Mouse (Mus musculus) telencephalon, adult 2 months (tissue): ENCODE results near the gene Cnpy1.

Experiments
- DNase-seq: peaks from one replicate; pipeline ENCODE4 v3.0.0-alpha.2; 2011; ENCODE audit warnings: low read depth, low spot score

The Cnpy1 gene

DNA sequence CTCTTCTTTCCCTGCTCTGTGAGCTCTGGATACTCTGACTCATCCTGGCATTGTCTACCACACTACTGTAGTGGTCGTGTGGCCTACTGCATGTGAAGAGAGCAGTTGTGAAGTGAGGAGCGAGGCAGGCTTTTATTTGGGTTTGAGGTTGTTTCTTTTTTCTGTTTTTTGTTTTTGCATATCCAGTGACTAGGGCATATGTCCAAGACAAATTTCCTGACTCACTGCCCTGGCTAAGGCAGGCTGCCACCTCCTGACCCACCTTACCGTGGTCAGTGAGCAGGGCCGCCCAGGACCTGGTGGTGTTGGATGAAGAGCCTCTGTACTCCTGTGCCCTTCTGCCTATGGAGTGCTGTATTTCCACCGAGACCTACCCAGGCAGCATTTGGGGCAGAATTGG is 5.8 kb downstream of the Cnpy1 start:
- DNase-seq = no peak

- no peak for DNase-seq
Observed at GRCm38 (mm10) chr5:28238876-28239275, 6.7 kb downstream of the Cnpy1 start.

- no peak for DNase-seq
Observed at GRCm38 (mm10) chr5:28238152-28238551, 7.5 kb downstream of the Cnpy1 start.

DNA sequence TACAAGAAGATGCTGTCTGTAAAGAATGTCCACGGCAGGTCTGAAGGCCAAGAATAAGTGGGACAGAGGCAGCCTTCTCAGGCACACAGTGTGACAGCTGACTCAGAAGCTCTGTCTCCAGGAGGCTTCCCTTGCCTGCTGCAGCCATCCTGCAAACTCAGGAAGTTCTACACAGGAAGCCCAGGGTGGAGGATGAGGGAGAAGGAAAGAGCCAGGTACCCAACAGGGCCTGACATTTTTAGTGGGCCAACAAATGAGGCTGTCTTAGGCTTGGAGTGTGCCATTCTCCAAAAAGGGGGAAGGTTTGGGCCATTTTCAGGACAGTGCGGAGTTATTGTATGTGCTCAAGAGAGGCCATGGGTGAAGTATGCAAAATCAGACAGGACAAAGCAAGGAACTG is 7.9 kb downstream of the Cnpy1 start:
- no peak for DNase-seq

GRCm38 (mm10) chr5:28237055-28237454 is 8.6 kb downstream of the Cnpy1 start:
- DNase-seq = no peak

GRCm38 (mm10) chr5:28236098-28236497 is 9.5 kb downstream of the Cnpy1 start:
- DNase-seq = no peak

GRCm38 (mm10) chr5:28232101-28232500 is 13.5 kb downstream of the Cnpy1 start:
- DNase-seq = no peak

- no peak for DNase-seq
Observed at GRCm38 (mm10) chr5:28219596-28219995, 26.0 kb downstream of the Cnpy1 start.

DNA sequence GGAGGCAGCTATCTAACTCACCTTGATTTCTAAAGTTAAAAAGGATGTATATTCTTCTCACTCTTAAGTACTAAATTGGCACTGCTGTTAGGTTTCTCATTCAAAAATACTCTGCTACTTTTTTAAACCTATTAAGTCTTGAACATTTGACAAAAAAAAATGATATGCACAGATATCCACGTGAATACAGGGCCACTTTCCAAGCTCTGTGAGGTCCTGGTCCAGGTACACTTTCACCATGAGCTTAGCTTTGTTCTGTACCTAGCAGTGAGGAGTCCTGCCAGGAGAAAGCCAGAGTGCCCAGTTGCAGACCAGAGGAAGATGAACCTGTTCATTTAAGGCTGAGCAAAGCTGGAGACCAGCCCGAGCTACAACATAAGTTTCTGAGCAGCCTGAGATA is 32.2 kb downstream of the Cnpy1 start:
- DNase-seq = no peak

DNA sequence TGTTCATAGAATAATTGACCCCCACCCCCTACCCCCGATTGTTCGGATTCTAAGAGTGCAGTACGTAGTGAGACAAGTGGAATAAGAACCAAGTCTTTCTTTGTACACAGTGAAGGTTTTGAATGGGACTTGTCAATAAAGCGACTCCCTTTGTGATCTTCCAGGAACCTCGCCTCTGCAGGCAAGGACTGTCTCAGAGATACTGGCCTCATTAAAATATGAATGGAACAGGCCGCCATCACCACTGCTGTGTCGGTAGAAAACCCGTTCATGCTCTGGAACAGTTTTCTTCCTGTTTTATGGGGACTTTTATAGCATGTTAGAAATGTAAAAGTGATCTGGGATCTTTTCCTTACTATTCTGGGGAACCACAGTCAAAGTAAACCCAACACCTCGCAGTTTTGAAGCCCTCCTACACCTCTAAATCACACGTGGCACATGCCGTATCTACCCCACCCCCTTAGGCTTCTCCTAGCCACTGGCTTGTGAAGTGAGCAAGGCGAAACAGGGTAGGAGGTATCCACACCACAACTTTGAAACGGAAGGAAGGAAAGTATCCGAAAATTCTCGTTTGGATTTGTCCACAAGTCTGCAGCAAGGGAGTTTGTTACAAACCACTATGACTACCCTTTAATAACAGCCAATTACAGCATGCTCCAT is 33.8 kb downstream of the Cnpy1 start:
- DNase-seq = no peak

GRCm38 (mm10) chr5:28210591-28211550 is 34.7 kb downstream of the Cnpy1 start:
- no peak for DNase-seq

DNA sequence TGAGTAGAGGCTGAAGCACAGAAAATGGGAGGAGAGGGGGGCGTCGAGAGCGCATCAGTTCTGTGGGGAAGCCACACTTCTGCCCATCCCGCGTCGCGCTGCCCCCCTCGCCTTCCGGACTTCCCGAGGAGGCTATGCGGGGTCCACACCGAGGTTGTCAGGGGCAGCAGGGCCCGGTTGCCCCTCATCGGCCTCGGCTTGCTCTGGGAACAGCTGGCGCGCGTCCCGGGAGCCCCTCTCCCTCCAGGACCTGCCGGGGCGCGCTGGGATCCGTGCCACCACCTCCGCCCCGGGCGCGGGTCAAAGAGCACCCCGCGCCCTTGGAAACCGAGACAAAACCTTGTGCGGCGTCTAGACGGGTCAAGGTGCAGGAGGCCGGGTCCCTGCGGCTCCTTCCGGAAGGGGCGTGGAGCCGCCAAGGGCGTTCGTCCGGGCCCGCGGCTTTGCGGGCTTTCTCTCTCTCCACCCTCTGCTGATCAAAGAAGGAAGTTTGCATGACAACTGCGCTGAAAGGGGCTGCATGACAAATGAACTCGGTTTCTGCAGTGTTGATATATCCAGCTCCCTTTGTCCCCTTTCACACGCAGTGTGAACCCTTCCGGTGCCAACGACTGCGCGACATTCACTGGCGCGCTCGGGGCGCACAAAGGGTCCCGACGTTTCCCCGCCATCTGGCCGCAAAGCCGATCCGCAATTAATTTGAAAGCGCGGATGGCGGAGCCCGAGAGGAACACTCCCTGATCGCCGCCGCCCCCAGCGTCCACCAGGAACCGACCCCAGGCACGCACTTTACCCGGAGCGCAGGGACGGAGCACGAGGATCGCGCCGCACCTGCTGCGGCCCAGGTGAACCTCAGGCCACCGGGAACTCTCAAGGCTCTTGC is 35.8 kb downstream of the Cnpy1 start:
- no peak for DNase-seq

- no peak for DNase-seq
Observed at GRCm38 (mm10) chr5:28208726-28209520, 36.7 kb downstream of the Cnpy1 start.

GRCm38 (mm10) chr5:28207043-28207442 is 38.6 kb downstream of the Cnpy1 start:
- DNase-seq = no peak

DNA sequence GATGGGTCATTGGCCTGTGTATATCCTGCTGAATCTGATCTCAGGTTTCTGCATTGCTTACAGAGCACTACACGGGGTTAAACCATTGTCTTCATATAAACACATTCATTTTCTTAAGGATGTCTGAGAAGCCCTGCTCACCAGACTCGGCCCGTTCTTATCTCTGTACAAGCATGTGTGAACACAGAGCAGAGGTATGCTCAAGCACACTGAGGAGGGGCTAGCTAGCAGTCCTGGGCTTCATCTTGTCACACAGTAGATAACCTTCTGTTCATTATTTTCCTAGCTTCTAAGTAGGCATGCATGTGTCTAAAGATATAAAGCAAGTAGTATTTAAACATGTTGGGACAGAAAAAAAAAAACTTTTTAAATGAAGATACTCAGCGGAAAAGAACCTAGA is 39.2 kb downstream of the Cnpy1 start:
- DNase-seq = no peak

GRCm38 (mm10) chr5:28204678-28205077 is 40.9 kb downstream of the Cnpy1 start:
- DNase-seq = no peak

DNA sequence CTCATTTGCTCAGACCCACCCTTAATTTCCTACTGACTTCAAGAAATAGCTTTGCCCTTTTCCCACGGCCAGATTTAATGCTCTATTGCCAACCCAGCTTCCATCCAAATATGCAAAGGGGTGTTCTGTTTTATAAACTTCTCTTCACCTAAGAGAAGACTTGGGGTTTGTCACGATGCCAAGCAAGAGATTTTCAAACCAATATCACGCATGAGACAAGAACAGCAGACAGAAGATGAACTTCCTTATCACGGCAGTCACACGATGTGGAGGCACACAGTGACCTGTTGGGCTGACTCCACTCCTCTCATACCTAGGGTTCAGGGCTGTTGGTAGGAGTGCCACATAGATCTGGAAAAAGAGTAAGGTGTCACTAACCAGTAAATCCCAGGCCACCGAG is 42.5 kb downstream of the Cnpy1 start:
- no peak for DNase-seq

DNA sequence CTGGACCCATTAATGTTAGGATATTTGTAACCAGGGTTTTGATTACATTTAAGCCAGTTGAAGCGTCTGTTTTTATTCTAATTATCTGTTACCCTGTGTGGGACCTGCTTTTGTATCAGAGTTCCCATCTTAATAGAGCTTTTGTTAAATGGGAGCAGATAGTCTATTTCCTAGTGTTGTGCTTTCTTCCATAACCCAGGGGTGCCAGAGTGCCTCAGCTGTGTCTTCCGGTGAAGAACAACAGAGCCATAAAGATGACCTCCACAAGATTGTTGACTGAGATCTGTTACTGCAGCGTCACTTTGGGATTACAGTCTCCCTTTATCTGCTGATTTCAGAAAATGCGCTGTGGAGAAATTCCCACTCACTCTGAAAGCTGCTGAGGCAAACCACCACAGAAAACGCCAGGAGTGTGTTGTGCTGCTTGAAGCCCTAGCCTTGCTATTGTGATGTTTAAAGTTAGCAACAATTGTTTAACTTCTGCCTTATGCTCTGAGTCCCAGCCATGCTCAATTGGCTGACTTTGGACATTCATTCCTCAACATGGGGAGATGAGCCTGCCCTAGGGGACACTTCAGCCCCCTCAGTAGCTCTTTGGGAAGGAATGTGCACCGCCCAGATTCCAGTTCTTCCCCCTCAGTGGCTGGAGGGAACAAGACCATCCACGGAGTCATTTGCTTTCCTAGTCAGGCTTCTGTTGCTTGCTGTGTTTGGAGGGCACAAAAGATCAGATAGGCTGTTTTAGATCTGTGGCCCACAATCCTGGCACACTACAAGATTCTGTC is 46.3 kb downstream of the Cnpy1 start:
- no peak for DNase-seq

DNA sequence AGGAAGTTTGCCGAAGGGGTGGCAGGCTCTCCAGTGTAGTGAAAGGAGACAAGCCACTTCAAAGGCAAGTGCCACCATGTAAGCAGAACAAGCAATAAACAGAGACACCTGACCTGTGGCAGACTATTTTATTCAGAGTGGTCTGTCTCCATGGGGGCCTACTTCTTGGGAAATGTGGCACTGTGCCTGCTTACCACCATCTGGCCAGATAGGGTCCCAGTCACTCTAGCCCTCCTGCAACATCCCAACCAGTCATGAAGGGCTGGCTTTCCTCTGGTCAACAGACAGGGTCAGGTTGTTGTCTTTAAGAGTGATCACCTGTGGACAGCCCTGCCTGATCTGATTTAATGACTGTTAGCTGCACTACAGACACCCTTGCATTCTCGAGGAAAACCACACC is 50.1 kb downstream of the Cnpy1 start:
- DNase-seq = no peak

DNA sequence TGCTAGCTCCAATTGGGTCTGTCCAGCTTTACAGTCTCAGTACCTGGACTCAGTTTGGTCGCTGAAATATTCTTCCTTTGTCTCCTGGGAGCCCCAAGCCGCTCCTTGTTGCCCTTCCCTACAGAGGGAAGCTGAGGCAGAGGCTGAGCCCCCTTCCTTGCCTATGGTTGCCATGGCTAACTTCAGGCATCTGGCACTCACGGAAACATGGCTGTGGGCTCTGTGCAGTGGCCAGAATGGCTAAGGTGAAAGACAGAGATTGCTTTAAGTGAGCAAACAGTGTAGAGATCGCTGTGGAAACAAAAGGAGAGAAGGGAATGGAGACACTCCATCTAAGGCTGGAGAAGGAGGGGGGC is 53.5 kb downstream of the Cnpy1 start:
- DNase-seq = no peak
